Mouse (Mus musculus) kidney, embryonic 16.5 days (tissue): ENCODE measurements around the gene Retreg1. TPM values are rescaled to one million over a fixed set of nuclear protein-coding genes. Genes with fewer than 3 reads are reported as not detected.

Source experiments
- ATAC-seq: fragments of 200-750 bp; cut with Nextera tagmentation; 2 replicates; pipeline ENCODE4 v1.8.0; 2017; ENCODE audit warnings: moderate TSS enrichment; ENCODE audit not compliant: low FRiP score, low TSS enrichment
- H3K27ac ChIP-seq: fragments of 300-500 bp; sonication (generic); 2 replicates; pipeline ENCODE4 v1.5.1; 2014; ENCODE audit warnings: low read length
- H3K27me3 ChIP-seq: fragments of 300-500 bp; sonication (generic); 2 replicates; pipeline ENCODE4 v1.6.1; 2014; ENCODE audit warnings: low read length, control low read depth, mixed read lengths; ENCODE audit not compliant: insufficient read depth
- H3K36me3 ChIP-seq: fragments of 300-500 bp; sonication (generic); 2 replicates; pipeline ENCODE4 v1.6.1; 2014; ENCODE audit warnings: low read length, control low read depth, mixed read lengths; ENCODE audit not compliant: insufficient read depth
- H3K4me1 ChIP-seq: fragments of 300-500 bp; sonication (generic); 2 replicates; pipeline ENCODE4 v1.6.1; 2014; ENCODE audit warnings: low read length, control low read depth, mixed read lengths; ENCODE audit not compliant: insufficient read depth
- H3K4me2 ChIP-seq: fragments of 300-500 bp; sonication (generic); replicated peaks from 2 replicates; pipeline ENCODE4 v1.6.1; 2014; ENCODE audit warnings: low read depth, low read length
- H3K4me3 ChIP-seq: fragments of 300-500 bp; sonication (generic); 2 replicates; pipeline ENCODE4 v1.5.1; 2014; ENCODE audit warnings: mild to moderate bottlenecking, low read length
- H3K9ac ChIP-seq: fragments of 300-500 bp; sonication (generic); replicated peaks from 2 replicates; pipeline ENCODE4 v1.6.1; 2014; ENCODE audit warnings: low read length
- H3K9me3 ChIP-seq: fragments of 300-500 bp; sonication (generic); 2 replicates; pipeline ENCODE4 v1.6.1; 2016; ENCODE audit warnings: low read length, control low read depth
- WGBS: fragments of 180-500 bp; shearing (Covaris S2); extraction: QIAGEN DNeasy Blood & Tissue Kit; methylation state at CpG from one replicate; pipeline ENCODE4 v1.1.7; 2014; 5-methylcytosine and 5-hydroxymethylcytosine counted together
- polyA plus RNA-seq: library from polyadenylated mRNA; unstranded; fragments of >200 nt; fragmentation: Nextera tagmentation; extraction: Ambion mirVana; gene quantifications from 2 replicates; pipeline ENCODE4 v1.2.1, GENCODE M21; 2015

The Retreg1 gene
- polyA plus RNA-seq, 1 experiment from 2014 or later: 21.5 TPM

DNA sequence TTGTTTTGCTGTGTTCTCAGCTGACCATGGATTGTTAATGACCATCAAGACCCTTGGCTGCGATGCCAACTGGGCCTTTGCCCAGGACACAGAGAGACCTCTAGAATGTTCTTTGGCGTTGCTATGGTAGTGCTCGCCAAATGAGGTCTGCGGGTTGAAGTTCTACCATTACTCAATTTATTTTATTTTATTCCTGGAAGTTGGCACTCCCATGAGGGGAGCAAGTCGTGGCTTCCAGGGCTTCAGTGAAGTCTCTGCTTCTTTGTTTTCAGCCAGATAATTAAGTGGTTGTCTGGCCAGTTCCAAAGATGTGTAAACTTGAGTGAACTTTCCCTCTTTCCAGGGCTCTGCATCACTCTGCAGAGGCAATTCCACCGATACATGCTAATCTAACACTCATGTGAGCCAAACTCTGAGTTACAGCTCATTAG is 43.6 kb downstream of the Retreg1 start:
- Histone ChIP-seq H3K9me3 (no peaks in the 10 kb centered on the region), H3K27me3 (no peaks in the 10 kb centered on the region), H3K4me2 (no peak overlapping the region), H3K9ac (no peak overlapping the region), H3K4me3 (no peak overlapping the region), H3K27ac (no peak overlapping the region), H3K36me3 (no peaks in the 10 kb centered on the region), H3K4me1 (no peaks in the 10 kb centered on the region)
- ATAC-seq: no peak
- 72% methylated on average over 6 of the region's 6 CpGs for WGBS

- H3K36me3 ChIP-seq: no peaks in the 10 kb centered on the region
- H3K27me3 ChIP-seq: no peaks in the 10 kb centered on the region
- 0 out of 2 replicates have a peak, but pooled peaks cover 4% of the 10 kb centered on the region for H3K4me1 ChIP-seq
- H3K4me3 ChIP-seq: no peak overlapping the region
- peak; percentile 71 for ATAC-seq
- peak overlapping the region; percentile 70 for H3K27ac ChIP-seq
- H3K9me3 ChIP-seq: no peaks in the 10 kb centered on the region
- no peak overlapping the region for H3K4me2 ChIP-seq
- 66% methylated on average over 5 of the region's 5 CpGs for WGBS
- no peak overlapping the region for H3K9ac ChIP-seq
Measured at GRCm38 (mm10) chr15:25889927-25890326, 46.9 kb downstream of the Retreg1 start.

- H3K9me3 ChIP-seq: no peaks in the 10 kb centered on the region
- no peaks in the 10 kb centered on the region for H3K27me3 ChIP-seq
- no peaks in the 10 kb centered on the region for H3K36me3 ChIP-seq
- no peak overlapping the region; the same call in 1 of the 2 replicates for H3K27ac ChIP-seq
- no peak for ATAC-seq
- WGBS: 78% methylated on average over 11 of the region's 11 CpGs
- H3K9ac ChIP-seq: no peak overlapping the region
- H3K4me1 ChIP-seq: 0 out of 2 replicates have a peak, but pooled peaks cover 4% of the 10 kb centered on the region
- H3K4me3 ChIP-seq: no peak overlapping the region
- H3K4me2 ChIP-seq: no peak overlapping the region
Measured at GRCm38 (mm10) chr15:25891556-25891955, 48.6 kb downstream of the Retreg1 start.

DNA sequence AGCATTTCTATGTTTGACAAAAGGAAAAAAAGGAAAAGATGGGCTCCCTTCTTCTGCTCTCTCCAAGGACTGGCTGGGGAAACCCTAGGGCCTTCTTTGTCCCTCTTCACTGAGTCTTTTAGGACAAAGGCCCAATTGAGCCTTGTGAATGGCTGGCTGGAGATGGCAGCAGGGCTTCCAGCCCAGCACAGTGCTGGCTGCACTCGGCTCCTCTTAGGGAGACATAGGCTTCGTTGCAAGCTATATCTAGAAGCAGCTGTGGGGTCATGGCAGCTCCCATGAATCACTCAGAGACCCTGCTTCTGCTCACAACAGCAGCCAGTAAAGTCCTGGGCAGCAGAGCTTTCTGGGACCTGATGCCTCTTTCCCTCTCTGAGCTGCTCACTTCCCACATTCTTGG is 50.3 kb downstream of the Retreg1 start:
- H3K9me3 ChIP-seq: no peaks in the 10 kb centered on the region
- no peak overlapping the region for H3K4me3 ChIP-seq
- 0 out of 2 replicates have a peak, but pooled peaks cover 4% of the 10 kb centered on the region for H3K4me1 ChIP-seq
- H3K27me3 ChIP-seq: no peaks in the 10 kb centered on the region
- whole genome bisulfite sequencing: 15% methylated on average over 2 of the region's 2 CpGs
- no peak overlapping the region for H3K4me2 ChIP-seq
- peak; percentile 58; the same call in 1 of the 2 replicates for ATAC-seq
- H3K9ac ChIP-seq: no peak overlapping the region
- H3K27ac ChIP-seq: 0 out of 2 replicates have a peak overlapping the region, but pooled peaks have one; percentile 7
- no peaks in the 10 kb centered on the region for H3K36me3 ChIP-seq

DNA sequence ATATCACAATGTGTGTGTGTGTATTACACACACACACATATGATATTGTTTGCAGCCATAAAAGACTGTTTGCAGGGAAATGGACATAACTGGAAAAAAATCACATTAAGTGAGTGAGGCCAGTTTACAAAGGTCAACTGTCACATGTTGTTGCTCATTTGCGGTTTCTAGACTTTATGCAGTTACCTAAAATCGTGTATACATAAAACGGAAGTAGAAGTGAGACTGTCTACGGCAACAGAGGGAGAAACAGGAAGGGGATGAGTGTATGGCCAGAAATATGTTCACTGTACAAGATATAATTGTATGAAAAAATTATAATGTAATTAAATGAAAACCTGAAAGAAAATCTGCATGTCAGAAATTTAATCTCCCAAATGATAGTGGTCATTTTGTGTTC is 53.8 kb downstream of the Retreg1 start:
- H3K4me3 ChIP-seq: no peak overlapping the region
- 0 out of 2 replicates have a peak, but pooled peaks cover 4% of the 10 kb centered on the region for H3K4me1 ChIP-seq
- H3K27ac ChIP-seq: no peak overlapping the region
- H3K27me3 ChIP-seq: no peaks in the 10 kb centered on the region
- no peak for ATAC-seq
- H3K4me2 ChIP-seq: no peak overlapping the region
- no peaks in the 10 kb centered on the region for H3K36me3 ChIP-seq
- no peaks in the 10 kb centered on the region for H3K9me3 ChIP-seq
- H3K9ac ChIP-seq: no peak overlapping the region
- 90% methylated on average over 4 of the region's 4 CpGs for WGBS

GRCm38 (mm10) chr15:25897617-25898016 is 54.6 kb downstream of the Retreg1 start:
- Histone ChIP-seq H3K9ac (no peak overlapping the region), H3K27ac (no peak overlapping the region), H3K9me3 (no peaks in the 10 kb centered on the region), H3K36me3 (no peaks in the 10 kb centered on the region), H3K4me1 (0 out of 2 replicates have a peak, but pooled peaks cover 4% of the 10 kb centered on the region), H3K4me2 (no peak overlapping the region), H3K4me3 (no peak overlapping the region), H3K27me3 (no peaks in the 10 kb centered on the region)
- 69% methylated on average over 12 of the region's 12 CpGs for WGBS
- no peak for ATAC-seq

DNA sequence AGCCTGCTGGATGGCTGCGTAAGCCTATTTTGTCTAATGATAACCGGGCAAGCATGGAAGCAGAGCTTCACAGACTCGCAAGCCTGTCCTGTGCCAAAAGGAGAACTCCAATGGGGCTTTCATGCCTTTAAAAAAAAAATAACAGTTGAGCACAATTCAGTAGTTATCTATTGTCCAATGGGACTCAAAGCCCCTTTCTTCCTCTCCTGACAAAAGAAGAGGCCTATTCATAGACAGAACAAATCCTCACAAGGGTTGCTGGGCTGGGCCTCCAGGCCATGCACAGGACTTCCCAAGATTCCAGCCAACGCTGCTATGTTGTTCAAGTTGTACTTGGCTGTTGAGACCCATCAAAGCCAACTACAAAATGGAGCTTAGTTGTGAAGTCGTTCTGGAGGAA is 56.0 kb downstream of the Retreg1 start:
- no peaks in the 10 kb centered on the region for H3K4me1 ChIP-seq
- H3K27ac ChIP-seq: no peak overlapping the region
- no peak overlapping the region for H3K4me2 ChIP-seq
- no peaks in the 10 kb centered on the region for H3K9me3 ChIP-seq
- no peak overlapping the region for H3K9ac ChIP-seq
- H3K27me3 ChIP-seq: no peaks in the 10 kb centered on the region
- H3K4me3 ChIP-seq: no peak overlapping the region
- ATAC-seq: no peak
- 71% methylated on average over 5 of the region's 5 CpGs for WGBS
- H3K36me3 ChIP-seq: no peaks in the 10 kb centered on the region

- 11% methylated on average over 7 of the region's 7 CpGs for WGBS
- H3K36me3 ChIP-seq: no peaks in the 10 kb centered on the region
- peak; percentile 49; the same call in 1 of the 2 replicates for ATAC-seq
Measured at GRCm38 (mm10) chr15:25900540-25900939, 57.6 kb downstream of the Retreg1 start.

GRCm38 (mm10) chr15:25902931-25903615 is 60.1 kb downstream of the Retreg1 start:
- no peak for ATAC-seq
- no peak overlapping the region for H3K9ac ChIP-seq
- no peaks in the 10 kb centered on the region for H3K36me3 ChIP-seq
- no peak overlapping the region for H3K4me3 ChIP-seq
- no peak overlapping the region for H3K27ac ChIP-seq
- H3K27me3 ChIP-seq: no peaks in the 10 kb centered on the region
- no peaks in the 10 kb centered on the region for H3K9me3 ChIP-seq
- WGBS: 90% methylated on average over 15 of the region's 15 CpGs
- H3K4me1 ChIP-seq: no peaks in the 10 kb centered on the region
- H3K4me2 ChIP-seq: no peak overlapping the region

More at GRCm38 (mm10) chr15:25900540-25900939, 57.6 kb downstream of the Retreg1 start:
- H3K4me2 ChIP-seq: no peak overlapping the region
- H3K27me3 ChIP-seq: no peaks in the 10 kb centered on the region
- H3K4me3 ChIP-seq: no peak overlapping the region
- H3K9me3 ChIP-seq: no peaks in the 10 kb centered on the region
- no peak overlapping the region for H3K27ac ChIP-seq
- no peaks in the 10 kb centered on the region for H3K4me1 ChIP-seq
- no peak overlapping the region for H3K9ac ChIP-seq

DNA sequence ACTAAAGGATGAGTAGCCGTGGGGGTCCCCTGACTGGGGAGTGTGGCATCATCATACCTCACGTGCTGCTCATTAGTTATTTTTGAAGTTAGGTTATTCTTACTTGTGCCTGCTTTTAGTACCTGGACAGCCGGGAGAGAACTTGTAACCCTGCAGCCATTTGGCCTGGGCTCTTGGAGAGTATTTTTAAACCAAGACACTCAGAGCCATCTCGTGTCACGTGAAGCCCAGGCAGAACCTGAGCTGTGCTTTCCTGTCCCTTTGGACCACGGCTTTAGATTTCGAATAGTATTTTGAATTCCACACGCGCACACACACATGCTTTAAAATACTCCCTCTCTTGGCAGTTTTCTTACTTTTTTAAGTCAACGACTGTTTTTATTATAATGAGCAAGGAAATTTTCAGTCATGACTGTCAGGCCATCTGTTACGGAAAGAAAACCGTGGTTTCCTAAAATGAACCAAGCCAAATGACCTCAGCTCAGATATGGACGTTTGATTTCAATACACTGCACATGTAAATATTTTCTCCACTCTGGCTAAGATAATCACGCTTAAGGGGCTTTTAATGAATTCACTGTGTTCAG is 61.5 kb downstream of the Retreg1 start:
- no peaks in the 10 kb centered on the region for H3K36me3 ChIP-seq

More for the DNA sequence above, 61.5 kb downstream of the Retreg1 start:
- Histone ChIP-seq H3K4me2 (no peak overlapping the region), H3K27me3 (no peaks in the 10 kb centered on the region), H3K27ac (no peak overlapping the region), H3K4me1 (no peaks in the 10 kb centered on the region), H3K9ac (no peak overlapping the region), H3K9me3 (no peaks in the 10 kb centered on the region), H3K4me3 (no peak overlapping the region)
- 77% methylated on average over 14 of the region's 14 CpGs for WGBS
- no peak for ATAC-seq
